Mouse (Mus musculus) left cerebral cortex, adult 6 months (tissue): ENCODE results near the gene Adam6b. TPM values are rescaled to one million over a fixed set of nuclear protein-coding genes. Genes with fewer than 3 reads are reported as not detected.

ENCODE experiments used
- long read RNA-seq, 2 experiments: library from polyadenylated mRNA; unstranded; transcript quantifications; one replicate each; pipeline ENCODE4 v2.0.0; 2019 to 2020
- polyA plus RNA-seq: library from polyadenylated mRNA; unstranded; fragments of <200 nt; fragmentation: Nextera tagmentation; gene quantifications from 2 replicates; pipeline ENCODE4 v1.2.3, GENCODE M21; 2021

Gene Adam6b
- polyA plus RNA-seq = not detected in 2 replicates
- long read RNA-seq, experiment 1 = 0 reads
- long read RNA-seq, experiment 2 = 0 reads

DNA sequence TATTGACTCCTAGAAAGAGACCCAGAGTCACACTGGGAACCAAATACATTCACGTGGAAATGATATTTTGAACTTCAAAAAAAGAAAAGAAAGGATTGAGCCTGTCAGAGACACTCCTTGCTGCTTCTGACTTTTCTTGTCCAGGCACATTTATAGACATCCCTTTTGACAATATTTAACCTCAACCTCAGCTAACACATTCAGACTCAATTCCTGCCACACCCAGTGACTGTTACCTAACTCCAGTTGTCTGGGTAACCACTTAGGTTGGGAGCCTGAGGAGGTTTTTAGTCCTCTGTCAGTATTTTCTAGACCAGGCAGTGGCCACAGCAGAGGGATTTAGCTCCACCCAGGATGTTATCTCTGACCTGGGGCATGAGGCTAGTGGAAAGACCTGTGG, at the start of gene Adam6b:
Gene Adam6b (plus strand): TSS at position 301 of the 400 bp plus-strand sequence.

Other genes starting within 250 kb of the Adam6b start
- not detected in 2 replicates for gene Adam6a, start 54.4 kb downstream of the Adam6b start, polyA plus RNA-seq